Mouse (Mus musculus) limb, embryonic 11.5 days (tissue): ENCODE results near the gene Pter. TPM values are rescaled to one million over a fixed set of nuclear protein-coding genes. Genes with fewer than 3 reads are reported as not detected.
A peak's percentile ranks its signal among the peaks of the same experiment; 100 is the strongest.

Source experiments
- ATAC-seq: fragments of 200-750 bp; cut with Nextera tagmentation; 2 replicates; pipeline ENCODE4 v1.8.0; 2017; ENCODE audit warnings: low read depth; ENCODE audit not compliant: insufficient number of reproducible peaks, low FRiP score, low TSS enrichment
- DNase-seq: peaks from one replicate; pipeline ENCODE4 v3.0.0-alpha.2; 2015; ENCODE audit warnings: low spot score
- H3K27ac ChIP-seq: fragments of 300-500 bp; sonication (generic); replicated peaks from 2 replicates; pipeline ENCODE4 v1.5.1; 2014; ENCODE audit warnings: low read depth, mild to moderate bottlenecking, low read length
- H3K27me3 ChIP-seq: fragments of 300-500 bp; sonication (generic); 2 replicates; pipeline ENCODE4 v1.6.1; 2014; ENCODE audit warnings: mild to moderate bottlenecking, low read length, mixed read lengths; ENCODE audit not compliant: control insufficient read depth, insufficient read depth
- H3K36me3 ChIP-seq: fragments of 300-500 bp; sonication (generic); 2 replicates; pipeline ENCODE4 v1.6.1; 2014; ENCODE audit warnings: mild to moderate bottlenecking, low read length, moderate library complexity, mixed read lengths; ENCODE audit not compliant: control insufficient read depth, insufficient read depth
- H3K4me1 ChIP-seq: fragments of 300-500 bp; sonication (generic); 2 replicates; pipeline ENCODE4 v1.6.1; 2014; ENCODE audit warnings: low read length, mixed read lengths; ENCODE audit not compliant: control insufficient read depth, insufficient read depth
- H3K4me2 ChIP-seq: fragments of 300-500 bp; sonication (generic); 2 replicates; pipeline ENCODE4 v1.6.1; 2014; ENCODE audit warnings: low read depth, mild to moderate bottlenecking, moderate library complexity; ENCODE audit not compliant: severe bottlenecking
- H3K4me3 ChIP-seq: fragments of 300-500 bp; sonication (generic); 2 replicates; pipeline ENCODE4 v1.5.1; 2014; ENCODE audit warnings: low read depth, low read length
- H3K9ac ChIP-seq: fragments of 300-500 bp; sonication (generic); 2 replicates; pipeline ENCODE4 v1.6.1; 2014; ENCODE audit warnings: mild to moderate bottlenecking, low read length
- H3K9me3 ChIP-seq: fragments of 300-500 bp; sonication (generic); 2 replicates; pipeline ENCODE4 v1.6.1; 2016; ENCODE audit warnings: low read length; ENCODE audit not compliant: control insufficient read depth
- WGBS: fragments of 180-500 bp; shearing (Covaris S2); extraction: QIAGEN DNeasy Blood & Tissue Kit; methylation state at CpG from one replicate; pipeline ENCODE4 v1.1.7; 2014; 5-methylcytosine and 5-hydroxymethylcytosine counted together
- polyA plus RNA-seq: library from polyadenylated mRNA; unstranded; fragments of >200 nt; fragmentation: Nextera tagmentation; extraction: Ambion mirVana; gene quantifications from 2 replicates; pipeline ENCODE4 v1.2.1, GENCODE M21; 2014

Gene Pter
- polyA plus RNA-seq, 1 experiment from 2014 or later = 13.2 TPM

GRCm38 (mm10) chr2:12977367-12977766 lies 53.5 kb downstream of the Pter start:
- H3K27me3 ChIP-seq = no peaks in the 10 kb centered on the region
- no peak overlapping the region for H3K27ac ChIP-seq
- DNase-seq (no peak), ATAC-seq (no peak)
- no peak overlapping the region for H3K4me3 ChIP-seq
- no peak overlapping the region for H3K9ac ChIP-seq
- WGBS = 95% methylated on average over 7 of the region's 7 CpGs
- no peaks in the 10 kb centered on the region for H3K4me1 ChIP-seq
- no peak overlapping the region for H3K4me2 ChIP-seq
- no peaks in the 10 kb centered on the region for H3K36me3 ChIP-seq
- no peaks in the 10 kb centered on the region for H3K9me3 ChIP-seq

- no peak overlapping the region for H3K4me3 ChIP-seq
- H3K4me1 ChIP-seq = no peaks in the 10 kb centered on the region
- H3K9me3 ChIP-seq = no peaks in the 10 kb centered on the region
- 81% methylated on average over 4 of the region's 4 CpGs for WGBS
- DNase-seq = no peak
- no peaks in the 10 kb centered on the region for H3K36me3 ChIP-seq
- no peak for ATAC-seq
- H3K9ac ChIP-seq = no peak overlapping the region
- H3K4me2 ChIP-seq = no peak overlapping the region
- no peaks in the 10 kb centered on the region for H3K27me3 ChIP-seq
- no peak overlapping the region for H3K27ac ChIP-seq
These were observed 54.9 kb downstream of the Pter start for GRCm38 (mm10) chr2:12978771-12979170.

- 67% methylated on average over 4 of the region's 4 CpGs for WGBS
- DNase-seq = no peak
These were observed 61.3 kb downstream of the Pter start for GRCm38 (mm10) chr2:12984901-12985732.

GRCm38 (mm10) chr2:13000026-13000425 lies 76.2 kb downstream of the Pter start:
- Histone ChIP-seq H3K9me3 (no peaks in the 10 kb centered on the region), H3K9ac (no peak overlapping the region), H3K36me3 (no peaks in the 10 kb centered on the region), H3K4me1 (no peaks in the 10 kb centered on the region), H3K4me3 (no peak overlapping the region), H3K27ac (no peak overlapping the region), H3K27me3 (no peaks in the 10 kb centered on the region), H3K4me2 (no peak overlapping the region)
- DNase-seq (no peak), ATAC-seq (no peak)
- WGBS = 67% methylated on average over 2 of the region's 2 CpGs

More at GRCm38 (mm10) chr2:12984901-12985732, 61.3 kb downstream of the Pter start:
- Histone ChIP-seq H3K4me3 (no peak overlapping the region), H3K4me2 (no peak overlapping the region), H3K9me3 (no peaks in the 10 kb centered on the region), H3K36me3 (no peaks in the 10 kb centered on the region), H3K9ac (no peak overlapping the region), H3K27ac (no peak overlapping the region), H3K27me3 (no peaks in the 10 kb centered on the region), H3K4me1 (no peaks in the 10 kb centered on the region)
- ATAC-seq = no peak

GRCm38 (mm10) chr2:13008433-13008832 lies 84.6 kb downstream of the Pter start:
- no peaks in the 10 kb centered on the region for H3K9me3 ChIP-seq
- H3K9ac ChIP-seq = no peak overlapping the region
- no peak overlapping the region for H3K4me2 ChIP-seq
- no peak overlapping the region for H3K27ac ChIP-seq
- no peak overlapping the region for H3K4me3 ChIP-seq
- DNase-seq = no peak
- no peaks in the 10 kb centered on the region for H3K36me3 ChIP-seq
- no peak for ATAC-seq
- peaks cover 37% of the 10 kb centered on the region for H3K27me3 ChIP-seq
- WGBS = 73% methylated on average over 1 of the region's 1 CpGs
- H3K4me1 ChIP-seq = peaks cover 12% of the 10 kb centered on the region

GRCm38 (mm10) chr2:13009261-13009972 lies 85.6 kb downstream of the Pter start:
- no peak overlapping the region for H3K27ac ChIP-seq
- 0 out of 2 replicates have a peak overlapping the region, but pooled peaks have one; percentile 12 for H3K9ac ChIP-seq
- peak; percentile 50 for DNase-seq
- H3K4me1 ChIP-seq = peaks cover 12% of the 10 kb centered on the region
- 5% methylated on average over 18 of the region's 18 CpGs for WGBS
- H3K27me3 ChIP-seq = peaks cover 37% of the 10 kb centered on the region
- no peak for ATAC-seq
- peak overlapping the region; percentile 99 for H3K4me2 ChIP-seq
- peak overlapping the region; percentile 49 for H3K4me3 ChIP-seq
- no peaks in the 10 kb centered on the region for H3K36me3 ChIP-seq
- no peaks in the 10 kb centered on the region for H3K9me3 ChIP-seq

- Histone ChIP-seq H3K4me1 (peaks cover 12% of the 10 kb centered on the region), H3K27ac (no peak overlapping the region), H3K9ac (0 out of 2 replicates have a peak overlapping the region, but pooled peaks have one; percentile 7), H3K4me3 (peak overlapping the region; percentile 49), H3K4me2 (peak overlapping the region; percentile 99), H3K36me3 (no peaks in the 10 kb centered on the region), H3K9me3 (no peaks in the 10 kb centered on the region), H3K27me3 (peaks cover 37% of the 10 kb centered on the region)
- ATAC-seq = 0 out of 2 replicates have a peak, but pooled peaks have one; percentile 4
- DNase-seq = peak; percentile 41
- 2% methylated on average over 31 of the region's 31 CpGs for WGBS
These were observed 86.2 kb downstream of the Pter start for GRCm38 (mm10) chr2:13010030-13010459.

GRCm38 (mm10) chr2:13010460-13011341 lies 86.9 kb downstream of the Pter start:
- Histone ChIP-seq H3K9ac (peak overlapping the region; percentile 49), H3K4me1 (peaks cover 12% of the 10 kb centered on the region), H3K36me3 (no peaks in the 10 kb centered on the region), H3K4me3 (peak overlapping the region; percentile 49), H3K27me3 (peaks cover 37% of the 10 kb centered on the region), H3K4me2 (peak overlapping the region; percentile 99), H3K9me3 (no peaks in the 10 kb centered on the region), H3K27ac (no peak overlapping the region)
- under 1% methylated on average over 73 of the region's 75 CpGs for WGBS
- peak; percentile 60 for DNase-seq
- peak; percentile 65 for ATAC-seq
